Mouse (Mus musculus) thymus, adult 2 months (tissue): ENCODE measurements around the gene Gm3250.
"Not testable (repeated sequence)": the region's sequence is repeated elsewhere in the genome, so short reads cannot be mapped to it uniquely, and the experiment has no call there.

Experiments used
- CTCF ChIP-seq: fragments of 200-500 bp; IDR thresholded peaks from 2 replicates; pipeline ENCODE4 v1.5.1; 2012; ENCODE audit warnings: mild to moderate bottlenecking, control low read depth, low read length, moderate library complexity, borderline replicate concordance; ENCODE audit not compliant: control insufficient read depth, poor library complexity, insufficient read depth; ENCODE audit errors: extremely low read depth
- POLR2A ChIP-seq: fragments of 200-500 bp; IDR thresholded peaks from 2 replicates; pipeline ENCODE4 v1.6.1; 2012; ENCODE audit warnings: mild to moderate bottlenecking, low read length, control low read depth, moderate library complexity; ENCODE audit not compliant: control insufficient read depth, poor library complexity, insufficient read depth; ENCODE audit errors: extremely low read depth

- TF ChIP-seq CTCF, POLR2A: not testable (repeated sequence)
Observed at GRCm38 (mm10) chr10:77750686-77751085, 31.7 kb downstream of the Gm3250 start.
